Mouse (Mus musculus) embryonic facial prominence, embryonic 14.5 days (tissue): Measurements from ENCODE around the gene Eif3b. TPM values are rescaled to one million over a fixed set of nuclear protein-coding genes. Genes with fewer than 3 reads are reported as not detected.

Source experiments
- ATAC-seq: fragments of 200-750 bp; cut with Nextera tagmentation; 2 replicates; pipeline ENCODE4 v1.8.0; 2017; ENCODE audit warnings: low read depth, moderate number of reproducible peaks, moderate TSS enrichment
- DNase-seq: peaks from one replicate; pipeline ENCODE4 v3.0.0-alpha.2; 2015; ENCODE audit warnings: low spot score
- H3K27ac ChIP-seq: fragments of 300-500 bp; sonication (generic); replicated peaks from 2 replicates; pipeline ENCODE4 v1.5.1; 2014; ENCODE audit warnings: low read depth, mild to moderate bottlenecking, low read length, moderate library complexity
- H3K27me3 ChIP-seq: fragments of 300-500 bp; sonication (generic); replicated peaks from 2 replicates; pipeline ENCODE4 v1.6.1; 2014; ENCODE audit warnings: low read length; ENCODE audit not compliant: control insufficient read depth, insufficient read depth
- H3K36me3 ChIP-seq: fragments of 300-500 bp; sonication (generic); 2 replicates; pipeline ENCODE4 v1.6.1; 2014; ENCODE audit warnings: low read length, mixed read lengths; ENCODE audit not compliant: control insufficient read depth, insufficient read depth
- H3K4me1 ChIP-seq: fragments of 300-500 bp; sonication (generic); 2 replicates; pipeline ENCODE4 v1.6.1; 2014; ENCODE audit warnings: antibody characterized with exemption, low read length; ENCODE audit not compliant: control insufficient read depth, insufficient read depth
- H3K4me2 ChIP-seq: fragments of 300-500 bp; sonication (generic); 2 replicates; pipeline ENCODE4 v1.6.1; 2014; ENCODE audit warnings: low read depth, mild to moderate bottlenecking, low read length, moderate library complexity, mixed read lengths
- H3K4me3 ChIP-seq: fragments of 300-500 bp; sonication (generic); 2 replicates; pipeline ENCODE4 v1.5.1; 2014; ENCODE audit warnings: low read depth, mild to moderate bottlenecking, low read length
- H3K9ac ChIP-seq: fragments of 300-500 bp; sonication (generic); 2 replicates; pipeline ENCODE4 v1.6.1; 2014; ENCODE audit warnings: low read depth, mild to moderate bottlenecking, low read length, moderate library complexity, mixed read lengths
- H3K9me3 ChIP-seq: fragments of 300-500 bp; sonication (generic); 2 replicates; pipeline ENCODE4 v1.6.1; 2016; ENCODE audit warnings: low read length; ENCODE audit not compliant: control insufficient read depth
- WGBS: fragments of 180-500 bp; shearing (Covaris S2); extraction: QIAGEN DNeasy Blood & Tissue Kit; methylation state at CpG from one replicate; pipeline ENCODE4 v1.1.7; 2014; 5-methylcytosine and 5-hydroxymethylcytosine counted together
- polyA plus RNA-seq: library from polyadenylated mRNA; unstranded; fragments of >200 nt; fragmentation: Nextera tagmentation; extraction: Ambion mirVana; gene quantifications from 2 replicates; pipeline ENCODE4 v1.2.1, GENCODE M21; 2014

Gene Eif3b
- polyA plus RNA-seq, 1 experiment from 2014 or later: 130 TPM

- H3K9me3 ChIP-seq: no peaks in the 10 kb centered on the region
- H3K27ac ChIP-seq: no peak overlapping the region
- H3K4me2 ChIP-seq: no peak overlapping the region
- DNase-seq (no peak), ATAC-seq (no peak)
- H3K4me1 ChIP-seq: no peaks in the 10 kb centered on the region
- no peak overlapping the region for H3K9ac ChIP-seq
- WGBS: 51% methylated on average over 6 of the region's 6 CpGs
- H3K36me3 ChIP-seq: no peaks in the 10 kb centered on the region
- H3K4me3 ChIP-seq: no peak overlapping the region
- H3K27me3 ChIP-seq: no peaks in the 10 kb centered on the region
These were observed 12.5 kb upstream of the Eif3b start for GRCm38 (mm10) chr5:140406666-140407065.

GRCm38 (mm10) chr5:140408801-140409200, 10.3 kb upstream of the Eif3b start:
- Histone ChIP-seq H3K4me2 (no peak overlapping the region), H3K4me1 (no peaks in the 10 kb centered on the region), H3K9me3 (no peaks in the 10 kb centered on the region), H3K4me3 (no peak overlapping the region), H3K9ac (no peak overlapping the region), H3K27ac (no peak overlapping the region), H3K36me3 (no peaks in the 10 kb centered on the region), H3K27me3 (no peaks in the 10 kb centered on the region)
- ATAC-seq (no peak), DNase-seq (no peak)

DNA sequence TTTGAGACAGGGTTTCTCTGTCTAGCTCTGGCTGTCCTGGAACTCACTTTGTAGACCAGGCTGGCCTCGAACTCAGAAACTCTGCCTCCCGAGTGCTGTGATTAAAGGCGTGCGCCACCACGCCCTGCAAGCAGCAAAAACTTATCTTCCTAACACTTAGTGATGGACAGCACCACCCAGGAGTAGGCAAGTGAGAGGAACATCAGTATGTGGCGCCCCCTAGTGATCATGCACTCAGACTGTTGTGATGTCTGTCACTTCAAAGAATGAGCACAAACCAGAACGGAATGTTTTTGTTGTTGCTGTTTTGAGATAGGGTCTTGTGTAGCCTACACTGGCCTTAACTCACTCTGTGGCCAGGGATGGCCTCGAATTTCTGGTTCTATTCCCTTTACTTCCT, 7.8 kb upstream of the Eif3b start:
- H3K4me2 ChIP-seq: no peak overlapping the region
- ATAC-seq (no peak; the same call in 1 of the 2 replicates), DNase-seq (peak; percentile 23)
- H3K9me3 ChIP-seq: no peaks in the 10 kb centered on the region
- 41% methylated on average over 8 of the region's 8 CpGs for WGBS
- H3K4me3 ChIP-seq: no peak overlapping the region
- H3K9ac ChIP-seq: no peak overlapping the region
- H3K36me3 ChIP-seq: no peaks in the 10 kb centered on the region
- H3K27ac ChIP-seq: no peak overlapping the region
- H3K4me1 ChIP-seq: no peaks in the 10 kb centered on the region
- H3K27me3 ChIP-seq: no peaks in the 10 kb centered on the region

DNA sequence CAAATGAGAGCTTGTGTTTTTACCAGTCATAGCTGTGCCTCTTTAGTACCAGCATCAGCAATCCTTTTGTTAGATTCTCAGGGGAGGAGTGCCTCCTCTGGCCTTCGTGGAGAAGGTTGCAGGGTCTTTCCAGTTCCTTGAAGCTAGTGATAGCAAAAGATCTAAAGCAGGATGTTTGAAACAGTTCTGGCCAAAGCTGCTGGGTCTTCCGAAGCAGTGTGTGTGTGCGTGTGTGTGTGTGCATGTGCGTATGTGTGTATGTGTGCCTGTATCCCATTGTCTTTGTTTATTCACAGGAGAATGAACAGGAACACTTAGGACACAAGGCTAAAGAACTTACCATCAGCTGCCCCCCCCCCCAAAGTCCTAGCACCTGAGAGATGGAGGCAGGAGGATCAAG, 4.5 kb upstream of the Eif3b start:
- 62% methylated on average over 4 of the region's 4 CpGs for WGBS
- Histone ChIP-seq H3K27ac (no peak overlapping the region), H3K4me3 (no peak overlapping the region), H3K27me3 (no peaks in the 10 kb centered on the region), H3K4me2 (no peak overlapping the region), H3K36me3 (no peaks in the 10 kb centered on the region), H3K9ac (no peak overlapping the region), H3K4me1 (no peaks in the 10 kb centered on the region), H3K9me3 (no peaks in the 10 kb centered on the region)
- ATAC-seq (no peak), DNase-seq (no peak)

DNA sequence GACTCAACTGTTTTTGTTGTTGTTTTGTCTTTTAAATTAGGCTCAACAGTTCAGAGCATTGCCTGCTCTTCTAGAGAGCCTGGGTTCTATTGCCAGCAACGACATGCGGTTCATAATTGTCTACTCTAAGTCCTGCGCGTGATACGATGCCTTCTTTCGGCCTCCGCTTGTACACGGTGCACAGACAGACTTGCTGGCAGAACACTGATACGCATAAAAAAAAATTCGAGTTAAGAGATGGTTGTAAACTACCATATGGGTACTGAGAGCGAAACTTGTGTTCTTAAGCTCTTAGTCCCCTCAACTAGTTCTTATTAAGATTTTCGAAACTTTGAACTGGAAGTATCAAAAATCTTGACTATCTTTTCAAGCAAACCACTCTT, 1.0 kb upstream of the Eif3b start:
- 0 out of 2 replicates have a peak, but pooled peaks cover 3% of the 10 kb centered on the region for H3K36me3 ChIP-seq
- H3K27me3 ChIP-seq: no peaks in the 10 kb centered on the region
- H3K4me1 ChIP-seq: peaks cover 12% of the 10 kb centered on the region
- H3K4me2 ChIP-seq: peak overlapping the region; percentile 78
- peak overlapping the region; percentile 98 for H3K27ac ChIP-seq
- peak overlapping the region; percentile 97 for H3K9ac ChIP-seq
- ATAC-seq (peak; percentile 13), DNase-seq (peak; percentile 45)
- no peaks in the 10 kb centered on the region for H3K9me3 ChIP-seq
- H3K4me3 ChIP-seq: peak overlapping the region; percentile 100
- WGBS: 1% methylated on average over 12 of the region's 12 CpGs

GRCm38 (mm10) chr5:140419442-140420080, 433 bp downstream of the Eif3b start:
- peak overlapping the region; percentile 97 for H3K9ac ChIP-seq
- H3K36me3 ChIP-seq: 0 out of 2 replicates have a peak, but pooled peaks cover 12% of the 10 kb centered on the region
- no peaks in the 10 kb centered on the region for H3K27me3 ChIP-seq
- DNase-seq (peak; percentile 10), ATAC-seq (peak; percentile 42; the same call in 1 of the 2 replicates)
- H3K4me2 ChIP-seq: peak overlapping the region; percentile 78
- WGBS: under 1% methylated on average over 40 of the region's 62 CpGs
- peaks cover 12% of the 10 kb centered on the region for H3K4me1 ChIP-seq
- H3K4me3 ChIP-seq: peak overlapping the region; percentile 100
- H3K9me3 ChIP-seq: no peaks in the 10 kb centered on the region
- H3K27ac ChIP-seq: peak overlapping the region; percentile 98

DNA sequence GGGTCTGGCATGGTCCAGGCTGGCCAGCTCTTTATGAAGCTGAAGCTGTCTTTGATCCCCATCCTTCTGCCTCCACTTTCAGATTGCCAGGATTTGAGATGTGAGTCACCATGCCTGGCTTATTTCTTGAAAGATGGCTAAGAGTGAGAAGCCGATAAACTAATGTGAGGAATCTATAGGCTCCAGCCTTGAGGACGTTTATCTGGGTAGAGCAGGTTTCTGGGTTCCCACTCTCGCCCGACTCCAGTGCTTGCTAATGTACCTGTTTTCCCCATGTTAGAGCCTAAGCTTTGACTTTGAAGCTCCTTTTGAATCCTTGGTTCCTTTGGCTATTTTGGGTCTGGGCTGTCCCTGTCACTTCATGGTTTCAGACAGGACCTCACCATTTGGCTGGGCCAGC, 1.5 kb downstream of the Eif3b start:
- H3K36me3 ChIP-seq: peaks cover 16% of the 10 kb centered on the region
- ATAC-seq (no peak), DNase-seq (no peak)
- peak overlapping the region; percentile 97 for H3K9ac ChIP-seq
- H3K4me2 ChIP-seq: peak overlapping the region; percentile 78
- no peak overlapping the region for H3K27ac ChIP-seq
- no peaks in the 10 kb centered on the region for H3K27me3 ChIP-seq
- peak overlapping the region; percentile 100 for H3K4me3 ChIP-seq
- H3K4me1 ChIP-seq: peaks cover 12% of the 10 kb centered on the region
- WGBS: 71% methylated on average over 4 of the region's 4 CpGs
- no peaks in the 10 kb centered on the region for H3K9me3 ChIP-seq

DNA sequence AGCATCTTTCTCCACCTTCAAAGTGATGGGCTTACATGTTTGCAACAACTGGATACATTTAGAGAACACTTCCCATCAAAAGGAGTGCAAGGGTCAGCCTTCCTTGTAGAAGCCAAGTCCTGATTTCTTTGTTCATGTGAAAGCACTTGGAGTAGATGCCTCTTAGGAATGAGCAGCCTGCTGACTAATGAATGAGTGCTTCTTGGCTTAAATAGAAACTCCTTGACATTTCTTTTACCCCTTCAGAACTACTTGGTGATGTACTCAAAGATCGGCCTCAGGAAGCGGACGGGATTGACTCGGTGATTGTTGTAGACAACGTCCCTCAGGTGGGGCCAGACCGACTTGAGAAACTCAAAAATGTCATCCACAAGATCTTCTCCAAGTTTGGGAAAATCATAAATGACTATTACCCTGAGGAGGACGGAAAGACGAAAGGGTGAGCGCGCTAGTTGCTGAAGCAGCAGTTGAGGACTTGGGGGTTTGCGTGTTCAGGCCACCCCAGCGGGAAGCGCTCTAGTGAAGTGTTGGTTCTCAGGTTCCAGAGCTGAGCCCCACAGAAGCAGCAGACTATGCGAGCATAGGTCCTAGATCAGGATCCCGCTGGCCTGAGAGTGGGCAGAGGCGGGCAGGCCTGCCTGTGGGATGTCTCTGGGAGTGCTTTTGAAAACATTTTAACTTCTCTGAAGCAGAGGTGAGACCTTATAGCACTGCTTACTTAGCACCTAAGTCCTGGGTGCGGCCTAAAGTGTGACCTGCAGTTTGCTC, 6.1 kb downstream of the Eif3b start:
- no peak overlapping the region for H3K9ac ChIP-seq
- no peaks in the 10 kb centered on the region for H3K9me3 ChIP-seq
- H3K4me1 ChIP-seq: peaks cover 12% of the 10 kb centered on the region
- DNase-seq: no peak
- H3K4me3 ChIP-seq: no peak overlapping the region
- no peak overlapping the region for H3K4me2 ChIP-seq
- no peak for ATAC-seq
- 94% methylated on average over 16 of the region's 17 CpGs for WGBS
- H3K27ac ChIP-seq: no peak overlapping the region
- no peaks in the 10 kb centered on the region for H3K27me3 ChIP-seq
- peaks cover 60% of the 10 kb centered on the region for H3K36me3 ChIP-seq
